Mouse (Mus musculus): ENCODE measurements around the gene Ttc25.

The Ttc25 gene

DNA sequence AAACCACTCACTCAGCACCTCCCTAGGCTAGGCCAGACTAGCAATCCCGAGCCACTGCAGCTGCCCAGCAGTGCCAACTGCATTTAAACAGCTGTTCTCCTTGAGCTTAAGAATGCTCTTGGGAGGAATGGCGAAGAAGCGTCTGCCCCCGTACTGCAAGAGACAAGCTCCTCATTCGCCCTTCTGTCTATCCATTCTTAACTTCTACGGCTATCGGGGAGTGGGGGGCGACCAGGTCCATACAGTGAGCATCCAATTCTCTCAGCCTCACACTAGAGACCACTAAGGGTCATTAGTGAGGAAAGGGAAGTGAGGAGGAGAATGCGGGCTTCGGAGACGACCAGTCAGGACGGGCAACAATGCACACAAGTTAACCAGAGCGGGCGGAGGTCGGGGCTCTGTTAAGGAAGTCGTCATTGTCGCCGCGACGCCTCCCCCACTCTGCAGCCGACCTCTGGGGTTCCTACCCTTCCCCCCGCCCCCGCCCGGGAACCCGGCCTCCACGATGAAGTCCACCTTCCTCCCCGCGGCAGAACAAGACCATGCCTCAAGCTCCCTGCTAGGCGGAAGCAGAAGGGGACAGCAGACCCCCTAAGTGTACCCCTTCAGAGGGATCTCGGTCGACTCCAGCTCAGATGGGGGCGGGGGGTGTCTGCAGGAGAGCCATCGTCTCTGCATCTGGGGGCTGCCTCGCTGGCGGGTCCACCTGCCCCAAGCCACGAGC is 73.5 kb downstream of the Ttc25 start, which contains the start of gene Nkiras2:
TSS of gene Nkiras2 (plus strand) at position 484 of the 724 bp plus-strand sequence.
- ChIA-PET POLR2A (interaction anchor here (0.5 to 6.5 kb wide), 80 partner anchors 7 to 1336 kb away, joined by 3 to 97 read pairs (median 4); partner anchors contain the start of genes Acly (in 3 of the 4), Dhx58 (in 2 of the 4), Hspb9 (in 2 of the 4) and Rab5c (in 2 of the 4)), CTCF (interaction anchor here (0.5 to 2.3 kb wide), 24 partner anchors 8 to 1583 kb away, joined by 3 to 13 read pairs (median 4); partner anchors contain the start of genes Acly (in 1 of the 4) and Jup (in 1 of the 4))

DNA sequence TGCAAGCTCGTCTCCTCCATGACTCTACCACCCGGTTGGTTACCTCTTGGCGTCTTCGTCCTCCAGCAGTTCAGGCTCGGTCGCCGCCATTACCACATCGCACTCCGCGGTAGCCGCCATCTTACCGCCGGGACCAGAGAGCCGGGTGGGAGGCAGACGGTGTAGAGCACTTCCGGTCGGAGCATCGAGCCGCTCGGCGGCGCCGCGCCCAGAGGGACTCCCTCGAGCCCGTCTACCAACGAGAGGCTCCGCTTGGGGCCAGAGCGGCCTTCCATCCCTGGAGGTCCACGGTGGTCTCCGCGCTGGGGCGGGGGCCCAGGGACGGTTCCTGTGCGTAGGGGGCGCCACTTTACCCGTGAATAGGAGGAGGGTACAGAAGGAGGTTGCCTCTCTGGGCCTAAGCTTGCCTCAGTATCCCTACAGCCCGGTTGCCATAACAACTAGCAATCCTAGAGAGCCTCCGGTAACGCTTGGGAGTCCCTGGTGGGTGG is 74.1 kb downstream of the Ttc25 start:
- ChIA-PET CTCF (interaction anchor here (0.6 to 2.3 kb wide), 28 partner anchors 9 to 1584 kb away, joined by 3 to 13 read pairs (median 3); partner anchors contain the start of genes Acly (in 1 of the 4), Fkbp10 (in 1 of the 4), Jup (in 1 of the 4) and Kat2a (in 1 of the 4)), POLR2A (interaction anchor here (0.5 to 6.5 kb wide), 68 partner anchors 9 to 1337 kb away, joined by 3 to 97 read pairs (median 4); partner anchors contain the start of genes Acly (in 3 of the 4), Hspb9 (in 2 of the 4), Jup (in 2 of the 4) and Dhx58 (in 1 of the 4))

DNA sequence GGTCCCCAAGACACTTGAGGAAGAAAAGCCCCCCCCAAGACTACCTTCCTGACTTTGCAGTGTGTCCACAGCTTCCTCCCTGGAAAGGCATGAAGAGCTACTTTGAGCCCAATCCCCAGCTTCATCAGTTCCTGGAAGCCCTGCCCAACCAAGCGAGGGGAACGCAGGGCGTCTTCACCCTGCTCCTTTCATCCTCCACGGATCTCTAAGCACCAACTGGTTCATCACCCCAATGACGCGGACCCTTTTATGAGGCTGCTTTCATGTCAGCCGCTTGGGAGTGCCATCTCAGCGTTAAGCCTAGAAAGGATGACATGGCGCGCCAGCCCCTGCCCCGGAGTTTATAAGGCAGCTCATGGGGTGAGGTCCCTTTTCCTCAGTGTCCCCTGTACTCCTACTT is 74.6 kb downstream of the Ttc25 start, which contains the start of gene Dnajc7:
TSS of gene Dnajc7 (minus strand) at position 187 of the 400 bp plus-strand sequence.
- POLR2A ChIA-PET = interaction anchor here (0.5 to 6.5 kb wide), 54 partner anchors 8 to 985 kb away, joined by 3 to 97 read pairs (median 4); partner anchors contain the start of genes Acly (in 3 of the 4), Hspb9 (in 2 of the 4), Jup (in 2 of the 4) and Dhx58 (in 1 of the 4)
- CTCF ChIA-PET = interaction anchor here (0.6 to 2.3 kb wide), 26 partner anchors 9 to 447 kb away, joined by 3 to 13 read pairs (median 3); partner anchors contain the start of genes Acly (in 1 of the 4), Fkbp10 (in 1 of the 4), Jup (in 1 of the 4) and Kat2a (in 1 of the 4)

Measured in embryonic stem cell, embryonic (primary cell).